Mouse (Mus musculus) myocyte (in vitro differentiated cells): ENCODE measurements around the gene Clec5a. TPM values are rescaled to one million over a fixed set of nuclear protein-coding genes. Genes with fewer than 3 reads are reported as not detected.

Experiments
- H3K27me3 ChIP-seq: one replicate; pipeline ENCODE4 v1.6.1; 2011; ENCODE audit not compliant: control insufficient read depth, insufficient read depth, insufficient read length
- H3K36me3 ChIP-seq: one replicate; pipeline ENCODE4 v1.6.1; 2011; ENCODE audit not compliant: control insufficient read depth, insufficient read depth
- H3K4me2 ChIP-seq: one replicate; pipeline ENCODE4 v1.6.1; 2011; ENCODE audit warnings: low read depth, control low read depth
- H3K4me3 ChIP-seq: one replicate; pipeline ENCODE4 v1.5.1; 2011; ENCODE audit warnings: mild to moderate bottlenecking, control low read depth, moderate library complexity
- H3K79me2 ChIP-seq: one replicate; pipeline ENCODE4 v1.6.1; 2011; ENCODE audit not compliant: control insufficient read depth, insufficient read depth
- H3ac ChIP-seq: one replicate; pipeline ENCODE4 v1.6.1; 2011; ENCODE audit not compliant: control insufficient read depth, insufficient read length
- CEBPB ChIP-seq: IDR thresholded peaks from 2 replicates; pipeline ENCODE4 v1.6.1; 2011; ENCODE audit warnings: mild to moderate bottlenecking, moderate library complexity; ENCODE audit not compliant: poor library complexity, insufficient read depth, severe bottlenecking
- E2F4 ChIP-seq: IDR thresholded peaks from one replicate; pipeline ENCODE4 v1.6.1; 2011; ENCODE audit warnings: mild to moderate bottlenecking, control low read depth, moderate library complexity; ENCODE audit not compliant: insufficient read depth
- MAX ChIP-seq: IDR thresholded peaks from one replicate; pipeline ENCODE4 v1.6.1; 2011; ENCODE audit warnings: low read depth, mild to moderate bottlenecking, control low read depth
- MYOD1 ChIP-seq, 3 experiments: IDR thresholded peaks; one replicate each; pipeline ENCODE4 v1.6.1; 2011; ENCODE audit warnings: control low read depth in 2 of 3, low read depth in 2 of 3, mild to moderate bottlenecking in 2 of 3, moderate library complexity in 1 of 3; ENCODE audit not compliant: insufficient read length in 2 of 3, control insufficient read depth in 1 of 3
- MYOG ChIP-seq, 3 experiments: IDR thresholded peaks; one replicate each; pipeline ENCODE4 v1.6.1; 2011; ENCODE audit warnings: control low read depth in 2 of 3, low read depth in 2 of 3, mild to moderate bottlenecking in 2 of 3; ENCODE audit not compliant: insufficient read length in 2 of 3, control insufficient read depth in 1 of 3, insufficient read depth in 1 of 3
- POLR2A ChIP-seq: IDR thresholded peaks from one replicate; pipeline ENCODE4 v1.6.1; 2011; ENCODE audit warnings: low read depth, mild to moderate bottlenecking, control low read depth, moderate library complexity; ENCODE audit not compliant: insufficient read length
- POLR2AphosphoS2 ChIP-seq: IDR thresholded peaks from one replicate; pipeline ENCODE4 v1.6.1; 2011; ENCODE audit warnings: low read depth, control low read depth; ENCODE audit not compliant: insufficient read length
- REST ChIP-seq: IDR thresholded peaks from one replicate; pipeline ENCODE4 v1.6.1; 2011; ENCODE audit warnings: mild to moderate bottlenecking, control low read depth, moderate library complexity; ENCODE audit not compliant: insufficient read depth, insufficient read length
- SRF ChIP-seq: IDR thresholded peaks from one replicate; pipeline ENCODE4 v1.6.1; 2011; ENCODE audit warnings: low read depth; ENCODE audit not compliant: control insufficient read depth, insufficient read length
- TCF12 ChIP-seq: IDR thresholded peaks from one replicate; pipeline ENCODE4 v1.6.1; 2011; ENCODE audit warnings: mild to moderate bottlenecking, control low read depth; ENCODE audit not compliant: poor library complexity, insufficient read depth, severe bottlenecking
- TCF3 ChIP-seq: IDR thresholded peaks from one replicate; pipeline ENCODE4 v1.6.1; 2011; ENCODE audit warnings: low read depth, control low read depth; ENCODE audit not compliant: insufficient read length
- USF1 ChIP-seq: IDR thresholded peaks from one replicate; pipeline ENCODE4 v1.6.1; 2011; ENCODE audit warnings: low read depth, mild to moderate bottlenecking, control low read depth, moderate library complexity
- polyA plus RNA-seq: library from polyadenylated mRNA; unstranded; fragments of >200 nt; fragmentation: generic; extraction: Trizol; gene quantifications from one replicate; pipeline ENCODE4 v1.2.1, GENCODE M21; 2012; ENCODE audit warnings: missing spikeins

Clec5a gene
- polyA plus RNA-seq, 1 experiment = 0.05 TPM

GRCm38 (mm10) chr6:40554950-40555349, 30.7 kb downstream of the Clec5a start, which contains the start of gene Olfr461:
Olfr461 (minus strand) TSS chr6:40555050.
- TF ChIP-seq MYOG (IDR thresholded peaks at IDR 0.05; ENCODE audit: control insufficient read depth in 1 of 3, insufficient read depth in 1 of 3, insufficient read length in 2 of 3, low read depth in 2 of 3) = no peak
- no peak within 1 kb of the TSS for H3K4me3 ChIP-seq
- no peaks in the 10 kb centered on the region for H3K79me2 ChIP-seq
- no peaks in the 10 kb centered on the region for H3K27me3 ChIP-seq
- no peak within 1 kb of the TSS for H3K4me2 ChIP-seq
- no peak within 1 kb of the TSS for H3ac ChIP-seq
- H3K36me3 ChIP-seq = no peaks in the 10 kb centered on the region

GRCm38 (mm10) chr6:40544690-40545089, 40.9 kb downstream of the Clec5a start:
- TF ChIP-seq MAX (no peak), MYOG (IDR thresholded peaks at IDR 0.05; ENCODE audit: control insufficient read depth in 1 of 3, insufficient read depth in 1 of 3, insufficient read length in 2 of 3, low read depth in 2 of 3) (no peak), POLR2A (no peak), POLR2AphosphoS2 (no peak), SRF (no peak), CEBPB (no peak), USF1 (no peak), TCF3 (no peak), E2F4 (no peak), TCF12 (no peak), MYOD1 (IDR thresholded peaks at IDR 0.05; ENCODE audit: control insufficient read depth in 1 of 3, insufficient read length in 2 of 3, low read depth in 2 of 3) (no peak), REST (no peak)

More at GRCm38 (mm10) chr6:40544690-40545089, 40.9 kb downstream of the Clec5a start:
- no peak overlapping the region for H3K4me2 ChIP-seq
- H3K79me2 ChIP-seq = no peaks in the 10 kb centered on the region
- no peak overlapping the region for H3K4me3 ChIP-seq
- no peaks in the 10 kb centered on the region for H3K27me3 ChIP-seq
- no peak overlapping the region for H3ac ChIP-seq
- no peaks in the 10 kb centered on the region for H3K36me3 ChIP-seq

Other genes starting within 250 kb of the Clec5a start
- 1.0 TPM for gene E330009J07Rik, start 149.7 kb downstream of the Clec5a start, polyA plus RNA-seq
- gene Wee2, start 146.7 kb downstream of the Clec5a start, polyA plus RNA-seq = not detected
- 39.0 TPM for gene Ssbp1, start 114.5 kb downstream of the Clec5a start, polyA plus RNA-seq
- gene Tas2r137, start 94.6 kb downstream of the Clec5a start, polyA plus RNA-seq = not detected
- not detected for gene Tas2r108, start 92.3 kb downstream of the Clec5a start, polyA plus RNA-seq
- gene Prss37, start 66.3 kb downstream of the Clec5a start, polyA plus RNA-seq = not detected
- gene Olfr461, start 30.8 kb downstream of the Clec5a start, polyA plus RNA-seq = not detected
- not detected for gene Olfr460, start 16.3 kb downstream of the Clec5a start, polyA plus RNA-seq
- not detected for gene Tas2r138, start 27.5 kb upstream of the Clec5a start, polyA plus RNA-seq
- 3.3 TPM for gene Mgam, start 43.0 kb upstream of the Clec5a start, polyA plus RNA-seq